Mouse (Mus musculus) cerebellum, adult 2 months (tissue): ENCODE data around the gene Olfr522. TPM values are rescaled to one million over a fixed set of nuclear protein-coding genes. Genes with fewer than 3 reads are reported as not detected.
A peak's percentile ranks its signal among the peaks of the same experiment; 100 is the strongest.

Experiments
- DNase-seq, 2 experiments: peaks; one replicate each; pipeline ENCODE4 v3.0.0; 2021
- H3K27ac ChIP-seq: fragments of 200-500 bp; 2 replicates; pipeline ENCODE4 v1.5.1; 2012; ENCODE audit warnings: low read length, control low read depth, inconsistent platforms; ENCODE audit not compliant: insufficient read depth
- H3K27me3 ChIP-seq: fragments of 200-500 bp; 2 replicates; pipeline ENCODE4 v1.6.1; 2012; ENCODE audit warnings: inconsistent platforms, mild to moderate bottlenecking, low read length, moderate library complexity; ENCODE audit not compliant: control insufficient read depth, insufficient read depth
- H3K4me1 ChIP-seq: fragments of 200-500 bp; 2 replicates; pipeline ENCODE4 v1.6.1; 2011; ENCODE audit warnings: low read length; ENCODE audit not compliant: control insufficient read depth, insufficient read depth
- H3K4me3 ChIP-seq: fragments of 200-500 bp; replicated peaks from 2 replicates; pipeline ENCODE3; 2011; ENCODE audit warnings: mild to moderate bottlenecking, low read depth, low read length, control low read depth; ENCODE audit not compliant: insufficient read depth
- CTCF ChIP-seq: fragments of 200-500 bp; IDR thresholded peaks from 2 replicates; pipeline ENCODE4 v1.5.1; 2011; ENCODE audit warnings: low read depth, mild to moderate bottlenecking, control low read depth, low read length, moderate library complexity, borderline replicate concordance; ENCODE audit not compliant: insufficient read depth
- POLR2A ChIP-seq: fragments of 200-500 bp; IDR thresholded peaks from 2 replicates; pipeline ENCODE4 v1.6.1; 2011; ENCODE audit warnings: low read length, control low read depth, borderline replicate concordance; ENCODE audit not compliant: insufficient read depth
- WGBS: fragments of 180-500 bp; shearing (Covaris S2); methylation state at CpG from one replicate; pipeline ENCODE4 v1.1.7; 2018; 5-methylcytosine and 5-hydroxymethylcytosine counted together
- polyA plus RNA-seq: library from polyadenylated mRNA; depleted of rRNA; stranded (reverse); fragments of >200 nt; gene quantifications from 2 replicates; pipeline ENCODE4 v1.2.3, GENCODE M21; 2012

Gene Olfr522
- polyA plus RNA-seq, 1 experiment, result not detected

DNA sequence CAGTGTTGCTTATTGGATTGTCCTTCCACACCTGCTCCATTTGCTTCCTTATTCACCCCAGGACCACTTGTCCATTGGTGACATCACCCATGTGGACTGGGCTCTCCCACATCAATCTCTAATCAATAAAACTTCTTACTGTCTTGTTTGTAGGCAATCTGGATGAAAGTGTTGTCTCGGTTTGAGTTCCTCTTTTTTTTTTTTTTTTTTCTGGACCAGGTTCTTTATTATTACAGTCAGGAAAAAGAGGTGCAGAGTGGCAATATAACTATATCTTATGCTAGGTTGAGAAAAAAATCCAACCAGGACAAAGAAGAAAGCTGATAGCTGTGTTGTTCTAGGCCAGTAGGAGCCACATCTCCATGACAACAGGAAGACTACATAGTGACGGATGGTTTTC lies 16.1 kb upstream of the Olfr522 start:
- TF ChIP-seq POLR2A (no peak), CTCF (no peak)
- Histone ChIP-seq H3K4me1 (no peaks in the 10 kb centered on the region), H3K27me3 (no peaks in the 10 kb centered on the region), H3K4me3 (no peak overlapping the region), H3K27ac (no peak overlapping the region)
- WGBS, result 76% methylated on average over 2 of the region's 2 CpGs
- DNase-seq, result no peak

- no peak overlapping the region for H3K27ac ChIP-seq
- 64% methylated on average over 2 of the region's 2 CpGs for WGBS
- TF ChIP-seq POLR2A, result no peak
- no peak for TF ChIP-seq CTCF
- no peaks in the 10 kb centered on the region for H3K27me3 ChIP-seq
- DNase-seq, result no peak
- no peaks in the 10 kb centered on the region; the same call in 1 of the 2 replicates for H3K4me1 ChIP-seq
- no peak overlapping the region for H3K4me3 ChIP-seq
Observed at GRCm38 (mm10) chr7:140179176-140179575, 14.6 kb upstream of the Olfr522 start.

- Histone ChIP-seq H3K4me1 (peaks cover 16% of the 10 kb centered on the region), H3K27ac (no peak within 1 kb of the TSS), H3K27me3 (no peaks in the 10 kb centered on the region), H3K4me3 (no peak within 1 kb of the TSS)
- TF ChIP-seq CTCF, result no peak; the same call in 1 of the 2 replicates
- TF ChIP-seq POLR2A, result no peak
- peak; percentile 60 to 69 for DNase-seq
- WGBS, result 5% methylated on average over 1 of the region's 1 CpGs
Observed at GRCm38 (mm10) chr7:140172936-140173335, 8.4 kb upstream of the Olfr522 start, which contains the start of gene Olfr523. Olfr523 (plus strand) TSS chr7:140173217.

DNA sequence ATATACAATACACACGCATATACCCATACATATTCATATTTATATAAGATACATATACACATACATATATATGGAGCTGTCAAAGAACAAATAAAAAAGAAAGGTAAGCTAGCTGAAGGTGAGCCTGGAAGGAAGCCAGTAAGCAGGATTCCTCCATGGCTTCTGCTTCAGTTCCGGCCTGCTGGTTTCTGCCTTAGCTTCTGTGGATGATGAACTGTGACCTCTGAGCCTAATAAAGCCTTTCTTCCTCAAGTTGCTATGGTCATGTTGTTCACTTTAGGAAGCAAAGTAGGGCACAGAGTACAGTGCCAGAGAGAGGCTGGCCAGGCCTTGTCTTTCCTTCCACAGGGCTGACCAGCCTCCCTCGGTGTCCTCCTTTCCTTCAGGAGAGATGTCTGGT lies 6.3 kb upstream of the Olfr522 start:
- 91% methylated on average over 3 of the region's 3 CpGs for WGBS
- TF ChIP-seq POLR2A (no peak), CTCF (no peak)

GRCm38 (mm10) chr7:140169386-140169785 lies 4.8 kb upstream of the Olfr522 start:
- WGBS, result 74% methylated on average over 4 of the region's 4 CpGs
- Histone ChIP-seq H3K27me3 (no peaks in the 10 kb centered on the region), H3K4me3 (no peak overlapping the region), H3K4me1 (peaks cover 16% of the 10 kb centered on the region), H3K27ac (no peak overlapping the region)
- TF ChIP-seq POLR2A (no peak), CTCF (no peak)
- DNase-seq, result no peak

More for the DNA sequence above, 6.3 kb upstream of the Olfr522 start:
- Histone ChIP-seq H3K27ac (no peak overlapping the region), H3K4me1 (peaks cover 16% of the 10 kb centered on the region), H3K4me3 (no peak overlapping the region), H3K27me3 (no peaks in the 10 kb centered on the region)
- DNase-seq, result no peak

GRCm38 (mm10) chr7:140167950-140168349 lies 3.4 kb upstream of the Olfr522 start:
- no peaks in the 10 kb centered on the region for H3K27me3 ChIP-seq
- TF ChIP-seq CTCF (no peak), POLR2A (no peak)
- H3K4me1 ChIP-seq, result peaks cover 4% of the 10 kb centered on the region
- no peak overlapping the region for H3K4me3 ChIP-seq
- WGBS, result 73% methylated on average over 1 of the region's 1 CpGs
- no peak for DNase-seq
- H3K27ac ChIP-seq, result no peak overlapping the region

DNA sequence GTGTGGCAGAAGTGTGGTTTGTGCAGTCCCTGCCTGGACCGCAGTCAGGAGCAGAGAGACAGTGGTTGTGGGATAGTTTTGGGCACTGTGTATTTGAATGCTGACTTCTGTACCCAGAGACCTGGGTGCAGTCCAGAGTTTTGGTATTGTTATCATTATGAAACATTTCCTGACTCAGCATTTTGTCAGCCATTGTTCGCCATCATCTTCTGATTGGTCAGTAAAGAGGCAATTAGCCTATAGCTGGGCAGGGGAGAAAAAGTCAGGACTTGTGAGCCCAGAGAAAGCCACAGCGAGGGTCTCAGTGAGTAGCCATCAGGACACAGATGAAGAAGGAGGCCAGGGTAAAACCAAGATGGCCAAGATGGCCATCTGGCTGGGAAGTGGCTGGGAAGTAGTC lies 4.2 kb downstream of the Olfr522 start:
- 75% methylated on average over 3 of the region's 3 CpGs for WGBS
- Histone ChIP-seq H3K4me3 (no peak overlapping the region), H3K27me3 (no peaks in the 10 kb centered on the region), H3K4me1 (no peaks in the 10 kb centered on the region), H3K27ac (no peak overlapping the region)
- no peak for DNase-seq
- TF ChIP-seq POLR2A (no peak), CTCF (no peak)

DNA sequence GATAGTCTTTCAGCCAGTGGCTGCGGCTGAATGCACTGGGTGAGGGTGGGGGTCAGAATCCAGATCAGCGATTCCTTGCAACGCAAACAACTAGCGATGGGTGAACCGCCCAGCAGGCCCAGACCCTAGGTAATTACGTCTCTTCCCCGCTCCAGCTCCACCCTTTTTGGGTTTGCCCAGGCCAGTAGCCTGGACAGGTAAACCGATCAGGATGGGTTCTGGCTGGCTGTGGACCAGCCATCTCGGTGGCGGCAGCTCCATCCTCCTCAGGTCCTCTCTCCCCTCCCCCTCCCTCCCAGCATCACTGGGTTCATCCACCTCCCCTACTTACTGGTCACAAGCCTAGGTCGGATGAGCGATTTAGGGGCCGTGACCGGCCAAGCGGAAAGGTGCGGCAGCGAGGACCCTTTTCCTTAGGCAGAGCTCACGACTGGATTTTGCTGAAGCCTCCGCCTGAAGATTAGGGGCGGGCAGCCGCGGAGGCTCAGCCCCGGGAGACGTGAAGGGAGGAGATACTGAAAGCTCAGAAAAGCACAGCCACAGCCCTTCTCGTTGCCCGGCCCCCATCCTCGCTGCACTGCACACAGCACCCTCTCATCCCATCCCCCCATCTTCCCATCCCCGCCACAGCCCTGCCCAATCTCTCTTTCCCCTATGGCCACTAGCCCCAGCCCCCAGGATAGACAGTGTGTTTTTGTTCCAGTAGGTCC lies 10.2 kb downstream of the Olfr522 start, which contains the start of gene Sprn:
Gene Sprn (minus strand): TSS at position 660 of the 710 bp plus-strand sequence.
- no peaks in the 10 kb centered on the region for H3K27me3 ChIP-seq
- peak within 1 kb of the TSS; percentile 94 for H3K4me3 ChIP-seq
- TF ChIP-seq CTCF (no peak), POLR2A (0 out of 2 replicates have a peak, but pooled peaks have one; percentile 34)
- peaks cover 6% of the 10 kb centered on the region; the same call in 1 of the 2 replicates for H3K4me1 ChIP-seq
- H3K27ac ChIP-seq, result peak within 1 kb of the TSS; percentile 91
- 1% methylated on average over 28 of the region's 28 CpGs for WGBS
- peak; percentile 79 to 81 for DNase-seq
